Mouse (Mus musculus) left cerebral cortex, postnatal 25 days (tissue): Measurements from ENCODE around the gene Plekha1. TPM values are rescaled to one million over a fixed set of nuclear protein-coding genes. Genes with fewer than 3 reads are reported as not detected.
A peak's percentile ranks its signal among the peaks of the same experiment; 100 is the strongest.

Source experiments
- DNase-seq, 2 experiments: peaks; one replicate each; pipeline ENCODE4 v3.0.0; 2022; ENCODE audit warnings: low spot score in 2 of 2, mixed read lengths in 1 of 2
- intact Hi-C: fragments of 180-260 bp; cut with DNase I; formaldehyde crosslinking; loops from one replicate; pipeline ENCODE4 v1.15.1; 2025
- total RNA-seq, 2 experiments: library from RNA; stranded (reverse); gene quantifications; 2 replicates each; pipeline ENCODE4 v1.2.3; 2021

Gene Plekha1
- total RNA-seq, 2 experiments from 2014 or later: 92.8 to 105 TPM

DNA sequence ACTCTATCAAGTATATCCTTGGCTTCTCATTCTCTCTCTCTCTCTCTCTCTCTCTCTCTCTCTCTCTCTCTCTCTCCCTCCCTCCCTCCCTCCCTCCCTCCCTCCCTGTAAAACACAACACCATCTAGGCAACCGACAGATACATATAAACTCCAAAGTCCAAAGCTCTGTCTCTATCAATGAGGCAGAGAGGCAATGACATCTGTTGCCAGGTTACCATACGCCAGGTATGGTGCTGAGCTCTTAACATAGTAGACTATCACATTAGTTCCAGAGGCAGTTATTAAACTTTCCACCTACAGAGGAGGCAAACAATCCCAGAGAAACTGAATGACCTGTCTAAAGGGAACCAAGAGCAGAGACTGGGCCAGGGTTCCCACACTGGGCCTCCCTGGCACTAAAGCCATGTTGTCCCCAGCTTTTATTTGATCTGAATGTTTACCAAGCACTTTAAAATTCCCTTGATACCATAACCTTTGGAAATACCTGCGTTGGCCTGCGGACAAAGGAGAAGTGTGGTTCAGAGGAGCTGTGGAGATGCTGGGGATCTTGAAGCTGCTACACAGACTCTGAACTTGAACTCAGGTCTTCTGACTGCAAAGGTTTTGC lies 10.8 kb upstream of the Plekha1 start:
- intact Hi-C loops: no loop called here
- no peak for DNase-seq

DNA sequence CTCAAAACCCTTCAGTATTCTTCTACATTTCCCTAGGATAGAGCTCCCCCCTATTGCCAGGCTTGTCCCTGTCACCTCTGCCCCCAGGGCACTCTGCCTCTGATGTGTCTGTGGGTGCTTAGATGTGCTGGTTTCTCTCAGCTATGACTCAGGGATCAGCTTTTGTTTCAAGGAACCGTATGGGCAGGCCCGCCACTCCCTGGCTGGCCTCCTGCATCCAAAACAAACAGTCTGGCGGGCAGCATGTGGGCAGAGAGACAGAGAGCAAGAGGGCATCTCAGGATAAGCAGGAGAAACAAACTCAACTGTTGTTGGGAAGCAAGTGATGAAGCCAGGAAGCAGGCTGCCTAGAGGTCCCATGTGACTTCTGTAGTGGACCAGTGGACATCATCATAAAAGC lies 9.9 kb upstream of the Plekha1 start:
- intact Hi-C loops: no loop called here
- no peak for DNase-seq

DNA sequence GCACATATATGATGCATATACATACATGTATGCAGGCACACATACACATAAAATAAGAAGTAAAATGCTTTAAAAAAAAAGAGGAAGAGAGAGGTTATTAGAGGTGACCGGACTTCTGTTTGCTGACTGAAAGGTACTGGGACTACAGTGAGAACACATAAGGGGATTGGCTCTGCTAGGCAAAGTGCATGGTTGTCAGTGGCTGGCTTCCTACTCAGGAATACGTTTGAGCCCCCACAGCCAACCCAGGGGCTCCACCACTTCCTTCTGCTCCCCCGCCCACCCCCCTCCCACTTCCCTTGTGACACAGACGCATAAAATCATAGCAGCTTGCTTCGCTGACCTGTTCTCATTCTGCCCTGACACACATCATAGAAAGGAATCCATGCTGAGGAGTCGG lies 7.6 kb upstream of the Plekha1 start:
- DNase-seq: no peak
- intact Hi-C loops: no loop called here

DNA sequence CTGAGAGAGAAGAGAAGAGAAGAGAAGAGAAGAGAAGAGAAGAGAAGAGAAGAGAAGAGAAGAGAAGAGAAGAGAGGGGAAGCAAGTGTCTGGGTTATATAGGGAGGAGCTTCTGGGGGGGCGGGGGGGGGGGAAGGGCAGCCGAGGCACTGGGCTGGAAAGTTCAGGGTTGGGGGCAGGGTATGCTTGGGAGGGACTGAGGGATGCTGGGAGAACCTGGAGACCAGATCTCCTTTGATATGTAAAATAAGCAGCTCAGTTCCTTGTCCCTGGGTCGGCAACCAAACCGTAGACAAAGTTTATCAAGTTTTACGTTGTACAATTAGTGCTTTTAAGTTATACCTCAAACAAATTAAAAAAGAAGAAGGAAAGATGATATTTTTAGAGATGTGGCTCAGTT lies 5.6 kb upstream of the Plekha1 start:
- intact Hi-C loops: no loop called here
- no peak for DNase-seq

DNA sequence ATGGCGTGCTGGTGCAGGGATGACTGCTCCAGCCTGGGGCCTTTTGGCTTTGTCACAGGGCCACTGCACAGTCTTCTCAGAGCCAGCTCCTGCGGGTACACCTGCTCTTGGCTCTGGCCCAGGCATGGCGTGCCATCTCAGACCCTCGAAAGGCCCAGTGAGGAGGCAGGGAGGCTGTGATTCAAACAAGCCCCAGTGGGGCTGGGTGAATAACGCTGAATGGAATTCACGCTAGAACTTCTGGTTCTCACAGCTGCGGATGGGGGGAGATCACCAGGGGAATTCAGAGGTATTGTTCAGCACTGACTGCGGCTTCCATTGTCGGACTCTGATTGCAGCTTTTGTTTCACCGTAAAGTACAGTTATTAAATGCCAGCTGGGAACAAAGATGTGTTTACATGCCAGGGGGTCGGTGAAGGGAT lies 4.8 kb upstream of the Plekha1 start:
- intact Hi-C loops: no loop called here
- DNase-seq: no peak

DNA sequence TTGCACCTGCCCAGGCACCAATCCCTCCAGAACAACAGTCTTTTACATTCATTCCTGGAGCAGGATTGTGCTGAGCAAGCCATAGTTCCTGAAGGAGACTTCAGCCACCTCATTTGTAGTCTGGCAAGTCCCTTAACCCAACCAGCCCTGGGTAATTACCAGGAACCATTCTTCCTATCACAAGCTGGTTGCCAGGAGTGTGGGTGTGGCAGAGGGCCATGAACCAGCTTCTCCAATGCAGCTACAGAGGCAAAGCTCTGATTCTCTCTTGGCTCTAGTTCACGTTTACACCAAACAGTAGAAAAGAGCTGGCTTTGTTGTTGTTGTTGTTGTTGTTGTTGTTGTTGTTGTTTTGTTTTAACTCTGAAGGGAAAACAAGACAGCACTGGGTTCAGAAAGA lies 3.1 kb upstream of the Plekha1 start:
- no peak for DNase-seq
- intact Hi-C loops: no loop called here

DNA sequence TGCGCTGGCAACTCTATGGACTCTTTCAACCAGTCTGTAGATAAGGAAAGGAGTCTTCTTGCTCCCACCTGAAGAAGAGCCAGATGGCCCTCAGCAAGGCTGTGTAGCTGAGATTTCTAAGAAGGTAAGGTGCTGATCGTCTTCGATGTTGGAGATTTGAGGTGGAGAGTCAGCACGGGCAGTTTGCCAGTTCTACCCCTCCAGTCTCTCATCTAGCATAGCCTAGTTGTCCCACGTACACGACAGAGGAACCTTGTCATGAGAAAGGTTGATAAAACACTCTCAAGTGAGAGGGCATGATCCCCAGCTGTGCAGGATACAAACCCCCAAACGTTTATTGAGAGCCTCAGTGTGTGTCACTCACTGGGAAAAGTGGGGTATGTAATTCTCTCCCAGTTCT lies 845 bp upstream of the Plekha1 start:
- intact Hi-C loops: loop anchor here (5.0 kb wide), 1 partner anchor 38 kb away; no protein-coding TSS in a partner anchor

DNA sequence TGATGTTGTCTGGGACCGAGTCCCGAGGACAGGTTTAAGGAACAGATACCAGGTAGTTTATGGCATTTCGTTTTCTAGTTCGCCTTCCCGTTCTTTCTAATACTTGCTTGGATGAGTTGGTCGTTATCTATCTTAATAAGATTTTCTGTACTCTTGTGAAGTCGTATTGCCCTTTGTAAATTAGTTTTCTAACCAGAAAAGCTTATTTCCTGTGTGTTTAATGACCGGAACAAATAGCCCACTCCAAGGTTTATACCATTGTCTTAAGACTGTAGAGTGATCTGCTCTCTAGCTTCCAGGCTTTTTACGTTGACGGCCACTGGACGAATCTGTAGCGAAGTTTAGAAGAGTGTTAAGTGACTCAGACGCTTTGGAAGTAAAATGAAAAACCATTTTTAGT lies 1.1 kb downstream of the Plekha1 start:
- no peak for DNase-seq
- intact Hi-C loops: loop anchor here (5.0 kb wide), 1 partner anchor 36 kb away; no protein-coding TSS in a partner anchor

More for the DNA sequence above, 845 bp upstream of the Plekha1 start:
- DNase-seq: no peak

DNA sequence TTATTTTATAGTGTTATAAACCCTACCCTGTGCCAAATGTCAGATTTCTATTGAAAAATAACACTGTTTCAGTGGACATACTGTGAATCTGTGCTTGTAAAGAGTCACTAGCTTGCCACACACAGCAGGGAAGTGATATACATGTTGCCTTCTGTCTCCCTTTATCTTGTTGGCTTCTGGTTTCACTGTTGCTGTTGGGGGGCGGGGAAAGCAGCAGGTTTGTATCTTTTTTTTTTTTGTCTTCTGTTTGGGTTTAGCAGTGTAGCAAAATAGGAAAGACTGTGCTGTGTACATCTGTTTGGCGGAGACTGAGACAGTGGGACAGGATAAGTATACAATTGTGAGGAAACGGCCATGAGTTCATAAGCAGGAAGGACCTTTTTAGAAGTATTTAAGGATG lies 1.7 kb downstream of the Plekha1 start:
- DNase-seq: no peak
- intact Hi-C loops: loop anchor here (5.0 kb wide), 1 partner anchor 35 kb away; no protein-coding TSS in a partner anchor

DNA sequence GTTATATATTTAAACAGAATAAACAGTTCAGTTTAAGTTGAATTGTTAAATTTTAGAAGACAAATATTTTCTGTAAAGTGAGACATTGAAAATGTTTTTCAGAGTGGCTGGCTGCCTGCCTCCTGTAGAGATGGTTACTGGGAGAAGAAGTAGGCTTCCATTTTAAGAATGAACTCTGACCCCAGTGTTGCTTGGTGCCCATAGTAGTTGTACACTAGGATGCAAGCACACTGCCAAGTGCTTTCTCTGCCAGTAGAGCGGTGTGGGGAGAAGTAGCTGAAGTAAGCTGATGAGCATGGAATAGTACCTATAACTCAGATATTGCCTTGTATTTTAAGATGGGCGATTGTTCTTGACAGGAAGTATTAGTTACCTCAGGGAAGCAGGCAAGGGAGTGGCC lies 18.6 kb downstream of the Plekha1 start:
- no peak for DNase-seq
- intact Hi-C loops: no loop called here

DNA sequence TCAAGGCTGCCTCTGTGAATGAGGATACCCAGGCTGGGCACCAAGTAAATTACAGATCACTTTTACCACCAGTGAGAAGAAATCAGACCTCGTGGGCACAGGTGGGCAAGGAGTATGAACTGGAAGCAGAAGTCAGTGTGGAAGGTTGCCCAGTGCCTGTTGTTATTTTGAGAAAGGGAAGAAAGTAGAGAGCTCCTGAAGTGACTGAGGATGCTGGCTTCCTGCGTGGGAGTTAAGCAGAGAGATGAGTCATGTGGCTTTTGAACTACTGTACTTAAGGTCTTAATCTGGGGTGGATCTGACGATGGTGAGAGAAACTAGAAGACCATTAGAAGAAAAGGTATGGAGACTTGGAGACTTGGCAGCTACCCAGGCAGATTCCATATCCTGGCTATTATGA lies 20.7 kb downstream of the Plekha1 start:
- intact Hi-C loops: no loop called here
- DNase-seq: peak in 1 of 2 experiments; percentile 21

DNA sequence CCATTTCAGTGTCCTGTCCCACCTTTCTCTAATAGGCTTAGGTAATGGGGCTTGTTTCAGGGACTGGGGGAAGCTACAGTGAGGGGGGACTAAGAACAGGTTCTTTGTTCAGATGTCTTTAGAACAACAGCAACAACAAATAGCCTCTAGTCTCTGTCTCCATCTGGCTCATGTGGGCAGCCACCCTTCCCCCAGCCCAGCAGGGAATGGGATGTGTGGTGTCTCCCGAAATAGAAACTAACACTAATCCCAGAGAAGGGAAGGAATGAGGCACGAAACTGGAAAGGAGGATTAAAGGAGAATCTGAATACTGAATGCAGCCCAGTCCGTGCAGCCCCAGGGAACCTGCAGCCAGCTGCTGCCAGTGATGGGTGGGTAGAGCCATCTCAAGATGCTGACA lies 22.4 kb downstream of the Plekha1 start:
- intact Hi-C loops: no loop called here
- DNase-seq: peak; percentile 46 to 80

DNA sequence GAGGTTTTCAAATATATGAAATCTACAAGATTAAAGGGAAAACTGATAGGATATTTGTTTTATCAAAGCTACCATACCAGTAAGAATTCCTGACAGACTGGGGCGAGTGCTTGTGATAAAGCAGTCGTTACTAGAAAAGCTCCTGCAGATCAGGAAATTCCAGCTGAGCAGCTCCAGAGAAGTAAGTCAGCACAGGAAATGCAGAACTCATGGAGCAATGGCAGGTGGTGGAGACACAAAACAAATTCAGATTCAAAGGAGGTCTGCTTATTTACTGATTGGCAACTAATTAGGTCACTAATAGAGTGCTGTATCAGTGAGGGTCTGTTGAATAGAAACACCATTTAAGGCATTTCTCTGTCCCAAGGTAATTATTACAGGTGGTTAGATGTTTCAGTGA lies 25.3 kb downstream of the Plekha1 start:
- intact Hi-C loops: no loop called here
- no peak for DNase-seq

DNA sequence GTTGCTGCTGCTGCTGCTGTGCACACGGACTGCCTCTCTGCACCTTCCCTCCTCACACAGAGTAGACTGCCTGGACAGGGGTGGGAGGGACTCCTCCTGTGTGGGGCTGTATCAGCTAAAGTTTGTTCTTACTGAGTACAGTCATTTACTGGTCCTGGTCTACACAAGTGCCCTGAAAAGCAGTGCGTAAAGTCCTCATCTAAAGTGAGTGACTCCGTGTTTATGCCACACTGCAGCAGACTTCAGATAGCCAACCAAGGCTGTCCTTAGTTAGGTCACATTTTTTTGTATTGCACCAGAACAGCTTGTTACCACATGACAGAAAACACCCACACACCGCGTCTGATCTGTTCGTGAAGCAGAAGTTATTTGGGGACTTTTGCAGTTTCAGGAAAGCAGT lies 27.4 kb downstream of the Plekha1 start:
- peak; percentile 69 to 91 for DNase-seq
- intact Hi-C loops: no loop called here

DNA sequence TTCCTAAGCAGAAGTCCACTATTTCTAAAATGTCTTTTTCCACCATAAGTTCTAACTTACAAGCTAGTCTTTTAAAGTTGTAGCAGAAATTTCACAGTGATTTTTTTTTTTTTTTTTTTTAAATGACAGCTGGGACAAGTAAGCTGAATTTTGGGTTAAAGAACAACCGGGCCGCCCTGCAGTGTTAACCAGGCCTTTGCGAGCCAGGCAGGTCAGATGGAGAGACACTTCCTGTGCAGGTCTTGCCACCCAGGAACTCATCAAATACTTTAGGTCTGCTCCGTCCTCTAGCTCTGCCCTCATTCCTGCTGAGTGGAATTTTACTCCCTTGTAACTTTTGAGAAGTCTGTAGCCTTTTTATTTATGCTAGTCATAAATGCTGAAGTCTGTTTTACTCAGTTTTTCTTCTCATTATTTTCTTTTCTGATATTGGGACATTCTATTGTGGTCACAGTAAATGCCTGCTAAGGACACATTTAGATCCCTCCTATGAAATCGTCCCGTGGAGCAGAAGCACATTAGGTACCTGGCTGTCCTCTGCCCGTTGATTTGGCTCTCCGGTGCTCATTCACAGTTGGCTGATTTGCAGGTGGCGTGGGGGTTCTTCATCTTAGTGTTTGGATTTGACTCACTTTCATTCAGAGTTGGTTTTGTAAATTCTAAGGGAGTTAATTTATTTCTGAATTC lies 29.5 kb downstream of the Plekha1 start:
- intact Hi-C loops: no loop called here
- no peak for DNase-seq

DNA sequence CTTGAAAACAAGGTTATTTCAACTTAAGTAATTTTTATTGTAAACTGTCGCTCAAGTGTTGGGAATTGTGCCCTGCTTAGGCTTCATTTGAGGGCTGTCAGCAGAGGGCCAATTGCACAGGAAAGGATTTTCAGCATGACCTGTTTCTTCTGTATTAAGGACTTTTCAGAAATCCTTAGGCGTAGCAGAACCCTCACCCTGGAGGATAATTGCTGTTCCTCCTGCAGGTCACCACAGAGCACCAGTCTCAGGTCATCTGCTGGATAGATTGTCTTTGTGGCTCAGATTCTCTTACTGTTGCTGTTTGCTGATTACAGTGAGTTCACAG lies 30.0 kb downstream of the Plekha1 start:
- DNase-seq: no peak

DNA sequence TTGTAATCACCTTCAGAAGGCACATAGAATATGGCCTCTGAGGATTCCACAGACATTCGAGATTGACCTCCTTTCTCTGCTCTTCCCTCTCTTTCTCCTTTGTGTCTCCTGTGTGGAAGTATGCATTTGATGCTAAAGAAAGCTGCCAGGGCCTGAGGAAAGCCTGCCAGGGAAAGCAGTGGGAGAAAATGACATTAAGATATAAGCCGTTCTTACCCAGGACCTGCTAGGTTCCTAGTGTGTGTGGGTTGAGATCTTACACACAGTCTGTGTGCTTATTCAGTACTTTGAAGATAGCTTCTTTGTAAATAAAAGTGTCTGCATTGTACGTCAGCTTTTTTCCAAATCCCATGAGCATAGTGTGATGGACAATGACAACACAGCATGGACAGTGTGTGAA lies 30.5 kb downstream of the Plekha1 start:
- intact Hi-C loops: no loop called here
- peak; percentile 31 to 81 for DNase-seq

More for the DNA sequence above, 30.0 kb downstream of the Plekha1 start:
- intact Hi-C loops: no loop called here

DNA sequence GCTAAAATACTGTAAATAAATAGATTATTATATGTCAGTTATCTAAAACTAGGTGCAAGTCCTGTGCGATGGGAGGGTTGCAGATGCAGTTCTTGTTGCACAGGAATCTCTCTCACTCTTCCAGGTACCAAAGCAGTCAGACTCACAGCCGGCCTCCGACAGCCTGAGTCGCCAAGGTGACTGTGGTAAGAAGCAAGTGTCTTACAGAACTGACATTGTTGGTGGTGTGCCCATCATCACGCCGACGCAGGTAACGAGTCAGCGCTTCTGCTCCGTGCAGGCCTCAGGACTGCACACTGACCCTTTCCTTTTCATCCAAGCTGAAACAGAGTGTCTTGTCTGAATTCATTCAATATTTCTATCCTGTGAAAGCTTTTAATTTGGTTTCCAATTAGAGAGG lies 31.6 kb downstream of the Plekha1 start:
- intact Hi-C loops: no loop called here
- no peak for DNase-seq

DNA sequence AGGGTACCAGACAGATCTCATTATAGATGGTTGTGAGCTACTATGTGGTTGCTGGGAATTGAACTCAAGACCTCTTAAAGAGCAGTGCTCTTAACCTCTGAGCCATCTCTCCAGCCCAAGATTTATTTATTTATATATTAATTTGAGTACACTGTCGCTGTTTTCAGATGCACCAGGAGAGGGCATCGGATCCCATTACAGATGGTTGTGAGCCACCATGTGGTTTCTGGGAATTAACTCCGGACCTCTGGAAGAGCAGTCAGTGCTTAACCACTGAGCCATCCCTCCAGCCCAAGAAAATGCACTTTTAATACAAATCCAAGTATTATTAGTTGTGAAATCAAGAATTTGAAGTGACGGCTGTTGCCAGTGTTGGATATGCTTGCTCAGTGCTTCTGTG lies 32.8 kb downstream of the Plekha1 start:
- intact Hi-C loops: no loop called here
- DNase-seq: no peak

DNA sequence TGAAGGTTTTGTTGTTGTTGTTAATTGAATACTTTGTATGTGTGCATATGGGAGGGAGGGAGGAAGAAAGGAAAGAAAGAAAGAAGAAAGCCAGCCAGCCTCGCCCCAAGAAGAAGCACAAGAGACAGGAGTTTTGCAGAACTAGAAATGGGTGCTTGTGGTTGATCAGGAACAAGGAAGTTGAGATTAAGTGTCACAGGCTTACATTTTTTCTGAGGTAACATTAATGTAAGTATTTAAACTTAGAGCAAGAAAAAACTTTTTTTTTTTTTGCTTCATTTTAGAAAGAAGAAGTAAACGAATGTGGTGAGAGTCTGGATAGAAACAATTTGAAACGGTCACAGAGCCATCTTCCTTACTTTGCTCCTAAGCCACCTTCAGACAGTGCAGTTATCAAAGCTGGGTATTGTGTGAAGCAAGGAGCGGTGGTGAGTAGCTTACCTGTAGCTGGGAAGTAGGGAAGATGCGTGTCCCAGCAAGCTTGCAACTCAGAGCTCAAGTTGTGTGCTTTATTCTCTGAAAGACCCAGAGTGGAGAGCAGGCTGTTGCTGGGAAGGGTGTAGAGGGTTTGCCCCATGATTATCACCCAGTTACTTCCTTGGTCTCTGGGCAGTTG lies 34.8 kb downstream of the Plekha1 start:
- DNase-seq: no peak
- intact Hi-C loops: loop anchor here (5.0 kb wide), 1 partner anchor 33 kb away; the partner anchor contains the start of gene Plekha1

DNA sequence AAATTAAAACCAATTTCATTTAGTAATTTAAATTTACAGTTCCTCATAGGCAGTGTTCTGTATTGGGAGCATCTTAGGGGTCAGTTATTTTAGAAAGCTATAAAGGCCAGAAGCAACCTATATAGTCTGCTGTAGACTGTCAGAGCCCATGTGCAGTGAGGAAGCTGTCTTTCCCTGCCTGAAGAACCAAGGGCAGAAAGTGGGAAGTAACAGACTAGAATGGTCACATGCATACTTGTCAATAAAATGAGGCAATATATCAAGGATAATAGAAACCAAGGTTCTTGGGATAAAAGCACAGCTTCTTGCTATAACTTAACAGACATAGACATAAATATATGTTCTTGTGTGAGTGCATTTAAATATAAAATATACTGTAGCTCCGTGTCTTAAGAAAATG lies 37.4 kb downstream of the Plekha1 start:
- intact Hi-C loops: loop anchor here (5.0 kb wide), 1 partner anchor 36 kb away; the partner anchor contains the start of gene Plekha1
- no peak for DNase-seq
